Mouse (Mus musculus) left cerebral cortex, adult 9 months (tissue): Measurements from ENCODE around the gene Jarid2.

Source experiments
- DNase-seq, 2 experiments: peaks; one replicate each; pipeline ENCODE4 v3.0.0; 2022; ENCODE audit warnings: low spot score in 2 of 2

The Jarid2 gene

GRCm38 (mm10) chr13:44775396-44775795 is 46.1 kb downstream of the Jarid2 start:
- DNase-seq: no peak

- DNase-seq: no peak
These were observed 51.2 kb downstream of the Jarid2 start for GRCm38 (mm10) chr13:44780506-44780905.

- no peak for DNase-seq
These were observed 51.9 kb downstream of the Jarid2 start for GRCm38 (mm10) chr13:44781126-44781525.

- DNase-seq: no peak
These were observed 55.3 kb downstream of the Jarid2 start for GRCm38 (mm10) chr13:44784551-44784950.

- peak in 1 of 2 experiments; percentile 46 for DNase-seq
These were observed 57.0 kb downstream of the Jarid2 start for GRCm38 (mm10) chr13:44786291-44786690.

- DNase-seq: no peak
These were observed 59.3 kb downstream of the Jarid2 start for GRCm38 (mm10) chr13:44788352-44789125.

GRCm38 (mm10) chr13:44789982-44790381 is 60.7 kb downstream of the Jarid2 start:
- DNase-seq: no peak

- DNase-seq: no peak
These were observed 63.2 kb downstream of the Jarid2 start for GRCm38 (mm10) chr13:44792361-44792892.

GRCm38 (mm10) chr13:44795891-44796290 is 66.6 kb downstream of the Jarid2 start:
- no peak for DNase-seq

GRCm38 (mm10) chr13:44796775-44797174 is 67.5 kb downstream of the Jarid2 start:
- DNase-seq: no peak

- no peak for DNase-seq
These were observed 69.0 kb downstream of the Jarid2 start for GRCm38 (mm10) chr13:44798280-44798679.

- no peak for DNase-seq
These were observed 69.9 kb downstream of the Jarid2 start for GRCm38 (mm10) chr13:44799166-44799565.

- peak in 1 of 2 experiments; percentile 26 for DNase-seq
These were observed 70.8 kb downstream of the Jarid2 start for GRCm38 (mm10) chr13:44800059-44800458.

- DNase-seq: peak in 1 of 2 experiments; percentile 28
These were observed 75.6 kb downstream of the Jarid2 start for GRCm38 (mm10) chr13:44804876-44805275.

GRCm38 (mm10) chr13:44808307-44808706 is 79.0 kb downstream of the Jarid2 start:
- no peak for DNase-seq

- DNase-seq: no peak
These were observed 81.7 kb downstream of the Jarid2 start for GRCm38 (mm10) chr13:44811021-44811420.

- no peak for DNase-seq
These were observed 82.3 kb downstream of the Jarid2 start for GRCm38 (mm10) chr13:44811601-44812000.

- no peak for DNase-seq
These were observed 83.1 kb downstream of the Jarid2 start for GRCm38 (mm10) chr13:44812381-44812780.

- no peak for DNase-seq
These were observed 90.1 kb downstream of the Jarid2 start for GRCm38 (mm10) chr13:44819400-44819799.

GRCm38 (mm10) chr13:44822578-44822977 is 93.3 kb downstream of the Jarid2 start:
- no peak for DNase-seq

- DNase-seq: no peak
These were observed 99.6 kb downstream of the Jarid2 start for GRCm38 (mm10) chr13:44828903-44829302.

- DNase-seq: no peak
These were observed 102.8 kb downstream of the Jarid2 start for GRCm38 (mm10) chr13:44832104-44832503.

GRCm38 (mm10) chr13:44832866-44833265 is 103.6 kb downstream of the Jarid2 start:
- DNase-seq: no peak
